15 mouse cellular contexts compared by ENCODE assay signal in genomic region chr2:149896337-149896736, GRCm38 (mm10).
"Had no signal": no experiment of that assay in that cellular context is flagged by ENCODE, and none has a peak within 500 bp of the region (broad histone marks: within the 10 kb centered on the region; RNA-seq: fewer than 3 reads in every experiment).

No protein-coding gene starts in this region.

- H3K9ac ChIP-seq: neural tube, embryonic 13.5 days; neural tube, embryonic 15.5 days; stomach, embryonic 15.5 days had no signal

- H3K9me3 ChIP-seq: neural tube, embryonic 13.5 days; neural tube, embryonic 15.5 days; stomach, embryonic 15.5 days had no signal

- H3K27ac ChIP-seq: neural tube, embryonic 13.5 days; neural tube, embryonic 15.5 days; stomach, embryonic 15.5 days; stomach, postnatal 0 days had no signal

- H3K4me2 ChIP-seq: neural tube, embryonic 13.5 days; neural tube, embryonic 15.5 days; stomach, embryonic 15.5 days had no signal

- H3K27me3 ChIP-seq: neural tube, embryonic 13.5 days; neural tube, embryonic 15.5 days; stomach, embryonic 15.5 days had no signal

- DNase-seq: right cerebral cortex, adult 18-20 months; right cerebral cortex, postnatal 14 days; right cerebral cortex, postnatal 25 days; right cerebral cortex, postnatal 4 days; spleen, adult 18-20 months; thymus, adult 18-20 months; thymus, adult 2 months; thymus, postnatal 14 days; thymus, postnatal 25 days; thymus, postnatal 36 days; thymus, postnatal 4 days had no signal

- H3K4me1 ChIP-seq: stomach, embryonic 15.5 days had no signal

- H3K36me3 ChIP-seq: neural tube, embryonic 13.5 days; neural tube, embryonic 15.5 days; stomach, embryonic 15.5 days had no signal

- H3K4me3 ChIP-seq: neural tube, embryonic 13.5 days; neural tube, embryonic 15.5 days; stomach, embryonic 15.5 days had no signal
